Mouse (Mus musculus): ENCODE results near the gene Prkaa2. TPM values are rescaled to one million over a fixed set of nuclear protein-coding genes. Genes with fewer than 3 reads are reported as not detected.
"Not testable (repeated sequence)": the region's sequence is repeated elsewhere in the genome, so short reads cannot be mapped to it uniquely, and the experiment has no call there.

Prkaa2 gene
- polyA plus RNA-seq, 2 experiments from 2014 or later = not detected

GRCm38 (mm10) chr4:105015496-105015895 lies 94.2 kb downstream of the Prkaa2 start:
- ATAC-seq = no peak

GRCm38 (mm10) chr4:105013718-105014117 lies 96.0 kb downstream of the Prkaa2 start:
- no peak for ATAC-seq

GRCm38 (mm10) chr4:105007360-105008018 lies 102.2 kb downstream of the Prkaa2 start:
- ATAC-seq = no peak

GRCm38 (mm10) chr4:105004649-105005048 lies 105.0 kb downstream of the Prkaa2 start:
- ATAC-seq = not testable (repeated sequence)

- no peak for ATAC-seq
Observed at GRCm38 (mm10) chr4:105004135-105004534, 105.6 kb downstream of the Prkaa2 start.

- no peak for ATAC-seq
Observed at GRCm38 (mm10) chr4:105001736-105002135, 108.0 kb downstream of the Prkaa2 start.

- no peak for ATAC-seq
Observed at GRCm38 (mm10) chr4:104999702-105000101, 110.0 kb downstream of the Prkaa2 start.

GRCm38 (mm10) chr4:104993140-104993874 lies 116.4 kb downstream of the Prkaa2 start:
- no peak for ATAC-seq

GRCm38 (mm10) chr4:104992271-104992670 lies 117.4 kb downstream of the Prkaa2 start:
- no peak for ATAC-seq

GRCm38 (mm10) chr4:104990686-104991085 lies 119.0 kb downstream of the Prkaa2 start:
- ATAC-seq = no peak

GRCm38 (mm10) chr4:104990016-104990415 lies 119.7 kb downstream of the Prkaa2 start:
- ATAC-seq = no peak

GRCm38 (mm10) chr4:104988709-104989108 lies 121.0 kb downstream of the Prkaa2 start:
- no peak for ATAC-seq

GRCm38 (mm10) chr4:104988102-104988501 lies 121.6 kb downstream of the Prkaa2 start:
- ATAC-seq = no peak

- no peak for ATAC-seq
Observed at GRCm38 (mm10) chr4:104987631-104988030, 122.1 kb downstream of the Prkaa2 start.

- no peak for ATAC-seq
Observed at GRCm38 (mm10) chr4:104985960-104986632, 123.6 kb downstream of the Prkaa2 start.

Other genes starting within 250 kb of the Prkaa2 start
- not detected for gene C8a, start 233.5 kb downstream of the Prkaa2 start, polyA plus RNA-seq (2017; shearing (Covaris generic))
- not detected for gene Fyb2, start 196.4 kb downstream of the Prkaa2 start, polyA plus RNA-seq (2017; shearing (Covaris generic))
- under 1 TPM in 1 of 2 experiments, not detected in 1; 0.24 TPM for gene Plpp3, start 47.5 kb upstream of the Prkaa2 start, polyA plus RNA-seq (2017; shearing (Covaris generic))

Data from CD4-positive, CD25-positive, alpha-beta regulatory T cell, adult 4 months (primary cell).